Mouse (Mus musculus) midbrain, postnatal 0 days (tissue): ENCODE data around the gene Ggcx. TPM values are rescaled to one million over a fixed set of nuclear protein-coding genes. Genes with fewer than 3 reads are reported as not detected.
"Not testable (repeated sequence)": the region's sequence is repeated elsewhere in the genome, so short reads cannot be mapped to it uniquely, and the experiment has no call there.

Source experiments
- ATAC-seq: fragments of 200-750 bp; cut with Nextera tagmentation; 2 replicates; pipeline ENCODE4 v1.8.0; 2017; ENCODE audit warnings: moderate number of reproducible peaks, mild to moderate bottlenecking, moderate TSS enrichment, moderate library complexity; ENCODE audit not compliant: low FRiP score
- DNase-seq: peaks from one replicate; pipeline ENCODE4 v3.0.0-alpha.2; 2015; ENCODE audit warnings: low spot score
- H3K27ac ChIP-seq: fragments of 300-500 bp; sonication (generic); 2 replicates; pipeline ENCODE4 v1.5.1; 2014; ENCODE audit warnings: low read depth, mild to moderate bottlenecking, low read length, mixed read lengths
- H3K27me3 ChIP-seq: fragments of 300-500 bp; sonication (generic); 2 replicates; pipeline ENCODE4 v1.6.1; 2014; ENCODE audit warnings: low read length, control low read depth, mixed read lengths; ENCODE audit not compliant: insufficient read depth
- H3K36me3 ChIP-seq: fragments of 300-500 bp; sonication (generic); 2 replicates; pipeline ENCODE4 v1.6.1; 2014; ENCODE audit warnings: low read length, control low read depth, mixed read lengths; ENCODE audit not compliant: insufficient read depth
- H3K4me1 ChIP-seq: fragments of 300-500 bp; sonication (generic); 2 replicates; pipeline ENCODE4 v1.6.1; 2014; ENCODE audit warnings: mild to moderate bottlenecking, control low read depth, antibody characterized with exemption, low read length, mixed read lengths; ENCODE audit not compliant: insufficient read depth
- H3K4me2 ChIP-seq: fragments of 300-500 bp; sonication (generic); 2 replicates; pipeline ENCODE4 v1.6.1; 2014; ENCODE audit warnings: low read depth, mild to moderate bottlenecking, low read length, mixed read lengths; ENCODE audit not compliant: poor library complexity, severe bottlenecking
- H3K4me3 ChIP-seq: fragments of 300-500 bp; sonication (generic); 2 replicates; pipeline ENCODE4 v1.5.1; 2014; ENCODE audit warnings: low read depth, mild to moderate bottlenecking, low read length, moderate library complexity
- H3K9ac ChIP-seq: fragments of 300-500 bp; sonication (generic); replicated peaks from 2 replicates; pipeline ENCODE4 v1.6.1; 2014; ENCODE audit warnings: mild to moderate bottlenecking, low read length, moderate library complexity, mixed read lengths; ENCODE audit not compliant: poor library complexity, severe bottlenecking
- H3K9me3 ChIP-seq: fragments of 300-500 bp; sonication (generic); 2 replicates; pipeline ENCODE4 v1.6.1; 2016; ENCODE audit warnings: low read length, control low read depth
- CTCF ChIP-seq: IDR thresholded peaks from 2 replicates; pipeline ENCODE4 v1.5.1; 2016; ENCODE audit warnings: antibody characterized with exemption, mild to moderate bottlenecking
- WGBS: fragments of 180-500 bp; shearing (Covaris S2); extraction: QIAGEN DNeasy Blood & Tissue Kit; methylation state at CpG from one replicate; pipeline ENCODE4 v1.1.7; 2014; 5-methylcytosine and 5-hydroxymethylcytosine counted together
- polyA plus RNA-seq: library from polyadenylated mRNA; unstranded; fragments of >200 nt; fragmentation: Nextera tagmentation; extraction: Ambion mirVana; gene quantifications from 2 replicates; pipeline ENCODE4 v1.2.1, GENCODE M21; 2015
- total RNA-seq: library from RNA; depleted of rRNA; stranded (reverse); fragments of >200 nt; gene quantifications from 2 replicates; pipeline ENCODE4 v1.2.3, GENCODE M21; 2014

The Ggcx gene
- total and polyA plus RNA-seq, 2 experiments from 2014 or later = 10.7 to 18.8 TPM

GRCm38 (mm10) chr6:72447487-72447886 is 33.4 kb downstream of the Ggcx start:
- H3K27me3 ChIP-seq = no peaks in the 10 kb centered on the region
- no peak for TF ChIP-seq CTCF
- H3K4me2 ChIP-seq = no peak overlapping the region
- H3K4me1 ChIP-seq = no peaks in the 10 kb centered on the region
- H3K4me3 ChIP-seq = no peak overlapping the region
- no peak overlapping the region for H3K27ac ChIP-seq
- DNase-seq (no peak), ATAC-seq (no peak)
- H3K36me3 ChIP-seq = no peaks in the 10 kb centered on the region
- 94% methylated on average over 2 of the region's 2 CpGs for WGBS
- H3K9ac ChIP-seq = no peak overlapping the region
- no peaks in the 10 kb centered on the region for H3K9me3 ChIP-seq

GRCm38 (mm10) chr6:72451778-72452177 is 37.7 kb downstream of the Ggcx start:
- H3K4me2 ChIP-seq, H3K27me3 ChIP-seq, H3K4me1 ChIP-seq, DNase-seq, H3K27ac ChIP-seq, H3K9me3 ChIP-seq, H3K36me3 ChIP-seq, ATAC-seq, H3K4me3 ChIP-seq, H3K9ac ChIP-seq: not testable (repeated sequence)
- WGBS = 71% methylated on average over 2 of the region's 2 CpGs

- ATAC-seq (no peak), DNase-seq (no peak)
- 92% methylated on average over 2 of the region's 2 CpGs for WGBS
- Histone ChIP-seq H3K27ac (no peak overlapping the region), H3K9ac (no peak overlapping the region), H3K27me3 (no peaks in the 10 kb centered on the region), H3K9me3 (no peaks in the 10 kb centered on the region), H3K4me2 (no peak overlapping the region), H3K4me1 (0 out of 2 replicates have a peak, but pooled peaks cover 5% of the 10 kb centered on the region), H3K4me3 (no peak overlapping the region), H3K36me3 (no peaks in the 10 kb centered on the region)
- no peak for TF ChIP-seq CTCF
Observed at GRCm38 (mm10) chr6:72452329-72452728, 38.2 kb downstream of the Ggcx start.

GRCm38 (mm10) chr6:72453578-72453977 is 39.5 kb downstream of the Ggcx start:
- WGBS = 53% methylated on average over 3 of the region's 3 CpGs
- no peak overlapping the region for H3K27ac ChIP-seq

GRCm38 (mm10) chr6:72454072-72454746 is 40.1 kb downstream of the Ggcx start:
- no peak overlapping the region for H3K9ac ChIP-seq
- WGBS = 62% methylated on average over 7 of the region's 7 CpGs
- no peaks in the 10 kb centered on the region for H3K27me3 ChIP-seq
- no peaks in the 10 kb centered on the region for H3K36me3 ChIP-seq
- TF ChIP-seq CTCF = no peak
- 0 out of 2 replicates have a peak, but pooled peaks cover 5% of the 10 kb centered on the region for H3K4me1 ChIP-seq
- no peak overlapping the region for H3K4me3 ChIP-seq
- no peaks in the 10 kb centered on the region for H3K9me3 ChIP-seq
- DNase-seq (no peak), ATAC-seq (peak; percentile 58; the same call in 1 of the 2 replicates)
- H3K4me2 ChIP-seq = no peak overlapping the region
- peak overlapping the region; percentile 38; the same call in 1 of the 2 replicates for H3K27ac ChIP-seq

More at GRCm38 (mm10) chr6:72453578-72453977, 39.5 kb downstream of the Ggcx start:
- ATAC-seq (no peak), DNase-seq (no peak)
- Histone ChIP-seq H3K4me1 (0 out of 2 replicates have a peak, but pooled peaks cover 5% of the 10 kb centered on the region), H3K9me3 (no peaks in the 10 kb centered on the region), H3K27me3 (no peaks in the 10 kb centered on the region), H3K9ac (no peak overlapping the region), H3K36me3 (no peaks in the 10 kb centered on the region), H3K4me3 (no peak overlapping the region), H3K4me2 (no peak overlapping the region)
- TF ChIP-seq CTCF = no peak

GRCm38 (mm10) chr6:72454833-72455373 is 40.8 kb downstream of the Ggcx start:
- no peaks in the 10 kb centered on the region for H3K36me3 ChIP-seq
- H3K27ac ChIP-seq = peak overlapping the region; percentile 38; the same call in 1 of the 2 replicates
- H3K9ac ChIP-seq = no peak overlapping the region
- ATAC-seq (peak; percentile 56; the same call in 1 of the 2 replicates), DNase-seq (peak; percentile 79)
- H3K9me3 ChIP-seq = no peaks in the 10 kb centered on the region
- WGBS = 37% methylated on average over 7 of the region's 7 CpGs
- no peak for TF ChIP-seq CTCF
- no peaks in the 10 kb centered on the region for H3K27me3 ChIP-seq
- no peak overlapping the region for H3K4me3 ChIP-seq
- H3K4me2 ChIP-seq = no peak overlapping the region
- H3K4me1 ChIP-seq = 0 out of 2 replicates have a peak, but pooled peaks cover 5% of the 10 kb centered on the region
